Mouse (Mus musculus): ENCODE results near the gene Il20. TPM values are rescaled to one million over a fixed set of nuclear protein-coding genes. Genes with fewer than 3 reads are reported as not detected.

The Il20 gene
- polyA plus RNA-seq, 2 experiments = not detected

DNA sequence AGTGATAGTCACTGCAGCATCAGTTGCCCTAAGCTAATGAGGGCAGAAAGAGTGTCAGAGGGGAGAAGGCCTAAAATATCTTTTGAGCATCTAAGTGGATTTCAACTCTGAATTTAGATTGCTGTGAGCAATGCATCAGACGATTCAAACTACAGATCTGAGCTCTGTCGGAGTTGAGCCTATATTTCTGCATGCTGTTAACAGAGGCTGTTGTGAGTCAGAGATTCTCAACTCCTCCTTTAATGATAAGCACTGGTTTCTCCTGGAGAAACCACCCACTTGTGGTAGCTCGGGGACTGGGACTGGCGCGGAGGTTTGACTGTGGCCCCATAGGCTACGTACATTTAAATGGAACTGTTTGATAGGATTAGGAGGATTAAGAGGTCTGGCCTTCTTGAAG is 16.8 kb downstream of the Il20 start:
- WGBS (ENCODE audit: insufficient replicate concordance) = 60% methylated on average over 6 of the region's 6 CpGs
- Histone ChIP-seq H3K4me1 (replicated peaks; ENCODE audit: control insufficient read depth in 2 of 2, insufficient read depth in 2 of 2, low read length in 1 of 2) (no peaks in the 10 kb centered on the region), H3K4me3 (ENCODE audit: insufficient read depth in 1 of 2, low read depth in 2 of 2, low read length in 2 of 2) (no peak overlapping the region), H3K9ac (replicated peaks) (no peak overlapping the region), H3K9me3 (ENCODE audit: control insufficient read depth, low read length) (no peaks in the 10 kb centered on the region), H3K4me2 (ENCODE audit: low read depth) (no peak overlapping the region), H3K27ac (no peak overlapping the region), H3K27me3 (ENCODE audit: control insufficient read depth, insufficient read depth, low read length) (no peaks in the 10 kb centered on the region), H3K36me3 (replicated peaks; ENCODE audit: control insufficient read depth, insufficient read depth, low read depth) (no peaks in the 10 kb centered on the region)
- ATAC-seq (ENCODE audit: insufficient read depth) (no peak), DNase-seq (ENCODE audit: low read depth in 3 of 3, low spot score in 3 of 3) (no peak)
- TF ChIP-seq CTCF (IDR thresholded peaks at IDR 0.05; ENCODE audit: low read depth) = no peak
- no peak for TF ChIP-seq EP300 (IDR thresholded peaks at IDR 0.05; ENCODE audit: low read depth)

GRCm38 (mm10) chr1:130893329-130894040 is 17.8 kb downstream of the Il20 start:
- Histone ChIP-seq H3K4me2 (ENCODE audit: low read depth) (no peak overlapping the region), H3K36me3 (replicated peaks; ENCODE audit: control insufficient read depth, insufficient read depth, low read depth) (no peaks in the 10 kb centered on the region), H3K9me3 (ENCODE audit: control insufficient read depth, low read length) (no peaks in the 10 kb centered on the region), H3K27ac (no peak overlapping the region), H3K27me3 (ENCODE audit: control insufficient read depth, insufficient read depth, low read length) (no peaks in the 10 kb centered on the region), H3K9ac (replicated peaks) (no peak overlapping the region), H3K4me1 (replicated peaks; ENCODE audit: control insufficient read depth in 2 of 2, insufficient read depth in 2 of 2, low read length in 1 of 2) (no peaks in the 10 kb centered on the region), H3K4me3 (ENCODE audit: insufficient read depth in 1 of 2, low read depth in 2 of 2, low read length in 2 of 2) (no peak overlapping the region)
- TF ChIP-seq EP300 (IDR thresholded peaks at IDR 0.05; ENCODE audit: low read depth) (no peak), CTCF (IDR thresholded peaks at IDR 0.05; ENCODE audit: low read depth) (no peak)
- ATAC-seq (ENCODE audit: insufficient read depth) = no peak
- DNase-seq (ENCODE audit: low read depth in 3 of 3, low spot score in 3 of 3) = no peak
- 59% methylated on average over 9 of the region's 9 CpGs for WGBS (ENCODE audit: insufficient replicate concordance)

DNA sequence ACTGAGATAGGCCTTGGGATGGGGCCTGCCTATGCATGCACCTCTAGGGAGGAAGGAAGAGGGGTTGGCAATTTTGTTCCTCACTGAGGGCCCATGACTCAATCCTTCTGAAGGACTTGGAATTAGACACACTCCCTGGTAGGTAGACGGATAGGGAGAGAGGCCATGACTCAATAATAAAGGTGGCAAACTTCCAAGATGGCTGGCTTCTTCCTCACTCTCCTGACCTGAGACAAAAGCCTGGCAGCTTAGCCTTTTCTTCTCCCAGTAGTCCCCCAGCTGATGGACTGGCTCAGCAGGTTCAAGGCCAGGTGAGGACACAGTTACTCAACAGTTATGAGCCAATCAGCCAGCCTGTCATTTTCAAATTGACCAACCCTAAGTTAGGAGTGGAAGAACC is 18.8 kb downstream of the Il20 start:
- WGBS (ENCODE audit: insufficient replicate concordance) = 27% methylated on average over 1 of the region's 1 CpGs

GRCm38 (mm10) chr1:130887354-130887753 is 23.9 kb downstream of the Il20 start, which contains the start of gene Il24:
TSS of gene Il24 (minus strand) at chr1:130887454.
- no peaks in the 10 kb centered on the region for H3K9me3 ChIP-seq (ENCODE audit: control insufficient read depth, low read length)
- H3K36me3 ChIP-seq (replicated peaks; ENCODE audit: control insufficient read depth, insufficient read depth, low read depth) = no peaks in the 10 kb centered on the region
- no peak within 1 kb of the TSS for H3K4me2 ChIP-seq (ENCODE audit: low read depth)

More for the DNA sequence above, 18.8 kb downstream of the Il20 start:
- no peak overlapping the region for H3K27ac ChIP-seq
- no peaks in the 10 kb centered on the region for H3K27me3 ChIP-seq (ENCODE audit: control insufficient read depth, insufficient read depth, low read length)
- no peak for TF ChIP-seq EP300 (IDR thresholded peaks at IDR 0.05; ENCODE audit: low read depth)
- no peak for TF ChIP-seq CTCF (IDR thresholded peaks at IDR 0.05; ENCODE audit: low read depth)
- no peaks in the 10 kb centered on the region for H3K36me3 ChIP-seq (replicated peaks; ENCODE audit: control insufficient read depth, insufficient read depth, low read depth)
- no peak for DNase-seq (ENCODE audit: low read depth in 3 of 3, low spot score in 3 of 3)
- H3K4me1 ChIP-seq (replicated peaks; ENCODE audit: control insufficient read depth in 2 of 2, insufficient read depth in 2 of 2, low read length in 1 of 2) = no peaks in the 10 kb centered on the region
- H3K4me3 ChIP-seq (ENCODE audit: insufficient read depth in 1 of 2, low read depth in 2 of 2, low read length in 2 of 2) = no peak overlapping the region
- no peak overlapping the region for H3K4me2 ChIP-seq (ENCODE audit: low read depth)
- H3K9me3 ChIP-seq (ENCODE audit: control insufficient read depth, low read length) = no peaks in the 10 kb centered on the region
- ATAC-seq (ENCODE audit: insufficient read depth) = no peak
- no peak overlapping the region for H3K9ac ChIP-seq (replicated peaks)

GRCm38 (mm10) chr1:130883146-130883545 is 28.1 kb downstream of the Il20 start:
- Histone ChIP-seq H3K4me2 (ENCODE audit: low read depth) (no peak overlapping the region), H3K36me3 (replicated peaks; ENCODE audit: control insufficient read depth, insufficient read depth, low read depth) (no peaks in the 10 kb centered on the region), H3K9ac (replicated peaks) (no peak overlapping the region), H3K4me1 (replicated peaks; ENCODE audit: control insufficient read depth in 2 of 2, insufficient read depth in 2 of 2, low read length in 1 of 2) (no peaks in the 10 kb centered on the region), H3K9me3 (ENCODE audit: control insufficient read depth, low read length) (no peaks in the 10 kb centered on the region), H3K27me3 (ENCODE audit: control insufficient read depth, insufficient read depth, low read length) (peaks cover 3% of the 10 kb centered on the region), H3K27ac (no peak overlapping the region), H3K4me3 (ENCODE audit: insufficient read depth in 1 of 2, low read depth in 2 of 2, low read length in 2 of 2) (no peak overlapping the region)
- ATAC-seq (ENCODE audit: insufficient read depth) = no peak
- no peak for DNase-seq (ENCODE audit: low read depth in 3 of 3, low spot score in 3 of 3)
- TF ChIP-seq EP300 (IDR thresholded peaks at IDR 0.05; ENCODE audit: low read depth) = no peak
- no peak for TF ChIP-seq CTCF (IDR thresholded peaks at IDR 0.05; ENCODE audit: low read depth)
- WGBS (ENCODE audit: insufficient replicate concordance) = 60% methylated on average over 4 of the region's 4 CpGs

More at GRCm38 (mm10) chr1:130887354-130887753, 23.9 kb downstream of the Il20 start, which contains the start of gene Il24:
- no peak within 1 kb of the TSS for H3K9ac ChIP-seq (replicated peaks)
- TF ChIP-seq EP300 (IDR thresholded peaks at IDR 0.05; ENCODE audit: low read depth) (no peak), CTCF (IDR thresholded peaks at IDR 0.05; ENCODE audit: low read depth) (no peak)
- no peak for DNase-seq (ENCODE audit: low read depth in 3 of 3, low spot score in 3 of 3)
- H3K27me3 ChIP-seq (ENCODE audit: control insufficient read depth, insufficient read depth, low read length) = no peaks in the 10 kb centered on the region
- H3K4me1 ChIP-seq (replicated peaks; ENCODE audit: control insufficient read depth in 2 of 2, insufficient read depth in 2 of 2, low read length in 1 of 2) = no peaks in the 10 kb centered on the region
- no peak within 1 kb of the TSS for H3K4me3 ChIP-seq (ENCODE audit: insufficient read depth in 1 of 2, low read depth in 2 of 2, low read length in 2 of 2)
- ATAC-seq (ENCODE audit: insufficient read depth) = no peak
- H3K27ac ChIP-seq = no peak within 1 kb of the TSS

Measured in liver, embryonic 14.5 days (tissue).